Mouse (Mus musculus) stomach, embryonic 15.5 days (tissue): Measurements from ENCODE around the gene Efcab2. TPM values are rescaled to one million over a fixed set of nuclear protein-coding genes. Genes with fewer than 3 reads are reported as not detected.

Source experiments
- ATAC-seq: fragments of 200-750 bp; cut with Nextera tagmentation; 2 replicates; pipeline ENCODE4 v1.8.0; 2017; ENCODE audit warnings: low read depth, moderate number of reproducible peaks, moderate TSS enrichment; ENCODE audit not compliant: insufficient read depth, low FRiP score
- H3K27ac ChIP-seq: fragments of 300-500 bp; sonication (generic); 2 replicates; pipeline ENCODE4 v1.5.1; 2015; ENCODE audit warnings: mild to moderate bottlenecking, inconsistent platforms
- H3K27me3 ChIP-seq: fragments of 300-500 bp; sonication (generic); replicated peaks from 2 replicates; pipeline ENCODE4 v1.6.1; 2015; ENCODE audit warnings: inconsistent platforms
- H3K36me3 ChIP-seq: fragments of 300-500 bp; sonication (generic); 2 replicates; pipeline ENCODE4 v1.6.1; 2015; ENCODE audit warnings: inconsistent platforms
- H3K4me1 ChIP-seq: fragments of 300-500 bp; sonication (generic); 2 replicates; pipeline ENCODE4 v1.6.1; 2015; ENCODE audit warnings: inconsistent platforms
- H3K4me2 ChIP-seq: fragments of 300-500 bp; sonication (generic); 2 replicates; pipeline ENCODE4 v1.6.1; 2015; ENCODE audit warnings: mild to moderate bottlenecking, inconsistent platforms
- H3K4me3 ChIP-seq: fragments of 300-500 bp; sonication (generic); replicated peaks from 2 replicates; pipeline ENCODE4 v1.5.1; 2015; ENCODE audit warnings: inconsistent platforms
- H3K9ac ChIP-seq: fragments of 300-500 bp; sonication (generic); 2 replicates; pipeline ENCODE4 v1.6.1; 2015; ENCODE audit warnings: inconsistent platforms
- H3K9me3 ChIP-seq: fragments of 300-500 bp; sonication (generic); 2 replicates; pipeline ENCODE4 v1.6.1; 2016; ENCODE audit warnings: inconsistent platforms
- WGBS: fragments of 180-500 bp; shearing (Covaris S2); methylation state at CpG from one replicate; pipeline ENCODE4 v1.1.7; 2015; 5-methylcytosine and 5-hydroxymethylcytosine counted together
- polyA plus RNA-seq: library from polyadenylated mRNA; unstranded; fragments of >200 nt; fragmentation: Nextera tagmentation; extraction: Ambion mirVana; gene quantifications from 2 replicates; pipeline ENCODE4 v1.2.1, GENCODE M21; 2015

The Efcab2 gene
- polyA plus RNA-seq, 1 experiment from 2014 or later = 6.3 TPM

GRCm38 (mm10) chr1:178449933-178450332 is 44.0 kb downstream of the Efcab2 start:
- H3K36me3 ChIP-seq = no peaks in the 10 kb centered on the region

GRCm38 (mm10) chr1:178454125-178454524 is 48.2 kb downstream of the Efcab2 start:
- H3K36me3 ChIP-seq = no peaks in the 10 kb centered on the region
- no peaks in the 10 kb centered on the region for H3K27me3 ChIP-seq
- H3K9me3 ChIP-seq = no peaks in the 10 kb centered on the region; the same call in 1 of the 2 replicates
- ATAC-seq = no peak
- H3K4me3 ChIP-seq = no peak overlapping the region
- WGBS = 80% methylated on average over 3 of the region's 3 CpGs
- no peak overlapping the region for H3K27ac ChIP-seq
- no peak overlapping the region for H3K9ac ChIP-seq
- no peak overlapping the region for H3K4me2 ChIP-seq
- H3K4me1 ChIP-seq = no peaks in the 10 kb centered on the region

More at GRCm38 (mm10) chr1:178449933-178450332, 44.0 kb downstream of the Efcab2 start:
- no peak overlapping the region for H3K4me3 ChIP-seq
- H3K4me1 ChIP-seq = no peaks in the 10 kb centered on the region
- H3K27ac ChIP-seq = no peak overlapping the region
- H3K27me3 ChIP-seq = no peaks in the 10 kb centered on the region
- 75% methylated on average over 2 of the region's 2 CpGs for WGBS
- no peak overlapping the region for H3K4me2 ChIP-seq
- ATAC-seq = no peak
- H3K9ac ChIP-seq = no peak overlapping the region
- no peaks in the 10 kb centered on the region; the same call in 1 of the 2 replicates for H3K9me3 ChIP-seq

GRCm38 (mm10) chr1:178455120-178455519 is 49.2 kb downstream of the Efcab2 start:
- no peak for ATAC-seq
- WGBS = 39% methylated on average over 1 of the region's 1 CpGs
- Histone ChIP-seq H3K9ac (no peak overlapping the region), H3K4me2 (no peak overlapping the region), H3K27me3 (no peaks in the 10 kb centered on the region), H3K4me1 (no peaks in the 10 kb centered on the region), H3K27ac (no peak overlapping the region), H3K9me3 (no peaks in the 10 kb centered on the region; the same call in 1 of the 2 replicates), H3K36me3 (no peaks in the 10 kb centered on the region), H3K4me3 (no peak overlapping the region)

- H3K9ac ChIP-seq = no peak overlapping the region
- no peaks in the 10 kb centered on the region for H3K27me3 ChIP-seq
- H3K27ac ChIP-seq = no peak overlapping the region
- WGBS = 56% methylated on average over 2 of the region's 2 CpGs
- H3K36me3 ChIP-seq = no peaks in the 10 kb centered on the region
- no peak overlapping the region for H3K4me2 ChIP-seq
- H3K4me1 ChIP-seq = no peaks in the 10 kb centered on the region
- ATAC-seq = no peak
- no peak overlapping the region for H3K4me3 ChIP-seq
- no peaks in the 10 kb centered on the region for H3K9me3 ChIP-seq
Observed at GRCm38 (mm10) chr1:178458029-178458428, 52.1 kb downstream of the Efcab2 start.

GRCm38 (mm10) chr1:178463712-178464111 is 57.8 kb downstream of the Efcab2 start:
- WGBS = 0% methylated on average over 2 of the region's 2 CpGs
- Histone ChIP-seq H3K4me3 (no peak overlapping the region), H3K9ac (no peak overlapping the region), H3K36me3 (no peaks in the 10 kb centered on the region), H3K27ac (no peak overlapping the region), H3K4me2 (no peak overlapping the region), H3K9me3 (no peaks in the 10 kb centered on the region), H3K4me1 (0 out of 2 replicates have a peak, but pooled peaks cover 2% of the 10 kb centered on the region), H3K27me3 (no peaks in the 10 kb centered on the region)
- ATAC-seq = peak; percentile 90

GRCm38 (mm10) chr1:178464140-178464539 is 58.3 kb downstream of the Efcab2 start:
- no peaks in the 10 kb centered on the region for H3K36me3 ChIP-seq
- H3K9me3 ChIP-seq = no peaks in the 10 kb centered on the region
- H3K4me2 ChIP-seq = no peak overlapping the region
- no peak for ATAC-seq
- 40% methylated on average over 4 of the region's 4 CpGs for WGBS
- H3K27me3 ChIP-seq = no peaks in the 10 kb centered on the region
- H3K4me1 ChIP-seq = 0 out of 2 replicates have a peak, but pooled peaks cover 2% of the 10 kb centered on the region
- H3K4me3 ChIP-seq = no peak overlapping the region
- H3K9ac ChIP-seq = no peak overlapping the region
- H3K27ac ChIP-seq = no peak overlapping the region

- Histone ChIP-seq H3K9me3 (no peaks in the 10 kb centered on the region), H3K36me3 (no peaks in the 10 kb centered on the region), H3K4me3 (no peak overlapping the region), H3K4me1 (0 out of 2 replicates have a peak, but pooled peaks cover 2% of the 10 kb centered on the region), H3K4me2 (no peak overlapping the region), H3K9ac (no peak overlapping the region), H3K27me3 (no peaks in the 10 kb centered on the region), H3K27ac (no peak overlapping the region)
- 69% methylated on average over 6 of the region's 6 CpGs for WGBS
- no peak for ATAC-seq
Observed at GRCm38 (mm10) chr1:178467594-178467993, 61.7 kb downstream of the Efcab2 start.

GRCm38 (mm10) chr1:178468280-178468679 is 62.4 kb downstream of the Efcab2 start:
- H3K9me3 ChIP-seq = no peaks in the 10 kb centered on the region
- H3K9ac ChIP-seq = no peak overlapping the region
- H3K4me1 ChIP-seq = 0 out of 2 replicates have a peak, but pooled peaks cover 2% of the 10 kb centered on the region
- H3K4me2 ChIP-seq = no peak overlapping the region
- H3K36me3 ChIP-seq = no peaks in the 10 kb centered on the region
- no peak overlapping the region for H3K27ac ChIP-seq
- H3K4me3 ChIP-seq = no peak overlapping the region
- no peak for ATAC-seq
- 7% methylated on average over 2 of the region's 2 CpGs for WGBS
- no peaks in the 10 kb centered on the region for H3K27me3 ChIP-seq

GRCm38 (mm10) chr1:178483854-178484253 is 78.0 kb downstream of the Efcab2 start:
- no peak overlapping the region for H3K9ac ChIP-seq
- H3K27ac ChIP-seq = no peak overlapping the region
- H3K4me2 ChIP-seq = no peak overlapping the region
- ATAC-seq = no peak
- H3K27me3 ChIP-seq = no peaks in the 10 kb centered on the region
- no peaks in the 10 kb centered on the region for H3K36me3 ChIP-seq
- no peaks in the 10 kb centered on the region for H3K9me3 ChIP-seq
- 0 out of 2 replicates have a peak, but pooled peaks cover 3% of the 10 kb centered on the region for H3K4me1 ChIP-seq
- no peak overlapping the region for H3K4me3 ChIP-seq

- Histone ChIP-seq H3K27ac (no peak overlapping the region), H3K27me3 (no peaks in the 10 kb centered on the region), H3K4me1 (0 out of 2 replicates have a peak, but pooled peaks cover 5% of the 10 kb centered on the region), H3K4me2 (no peak overlapping the region), H3K9ac (no peak overlapping the region), H3K36me3 (no peaks in the 10 kb centered on the region), H3K9me3 (no peaks in the 10 kb centered on the region), H3K4me3 (no peak overlapping the region)
- 83% methylated on average over 5 of the region's 5 CpGs for WGBS
- ATAC-seq = no peak
Observed at GRCm38 (mm10) chr1:178485138-178485867, 79.4 kb downstream of the Efcab2 start.

GRCm38 (mm10) chr1:178485868-178486220 is 80.0 kb downstream of the Efcab2 start:
- H3K27ac ChIP-seq = no peak overlapping the region
- H3K9ac ChIP-seq = no peak overlapping the region
- no peak overlapping the region for H3K4me2 ChIP-seq
- H3K36me3 ChIP-seq = no peaks in the 10 kb centered on the region
- H3K4me3 ChIP-seq = no peak overlapping the region
- 0 out of 2 replicates have a peak, but pooled peaks cover 5% of the 10 kb centered on the region for H3K4me1 ChIP-seq
- H3K9me3 ChIP-seq = no peaks in the 10 kb centered on the region
- ATAC-seq = no peak
- 76% methylated on average over 5 of the region's 5 CpGs for WGBS
- H3K27me3 ChIP-seq = no peaks in the 10 kb centered on the region

GRCm38 (mm10) chr1:178486828-178487227 is 80.9 kb downstream of the Efcab2 start:
- Histone ChIP-seq H3K9ac (no peak overlapping the region), H3K27ac (no peak overlapping the region), H3K4me3 (no peak overlapping the region), H3K4me2 (no peak overlapping the region), H3K4me1 (0 out of 2 replicates have a peak, but pooled peaks cover 5% of the 10 kb centered on the region), H3K27me3 (no peaks in the 10 kb centered on the region), H3K9me3 (no peaks in the 10 kb centered on the region), H3K36me3 (no peaks in the 10 kb centered on the region)
- peak; percentile 47; the same call in 1 of the 2 replicates for ATAC-seq
- 10% methylated on average over 5 of the region's 5 CpGs for WGBS
